Mouse (Mus musculus) embryo, embryonic 10 days (tissue): ENCODE data around the gene Dock9.
"Not testable (repeated sequence)": the region's sequence is repeated elsewhere in the genome, so short reads cannot be mapped to it uniquely, and the experiment has no call there.

Experiments used
- DNase-seq: peaks from one replicate; pipeline ENCODE4 v3.0.0-alpha.2; 2015; ENCODE audit warnings: low spot score

Gene Dock9

DNA sequence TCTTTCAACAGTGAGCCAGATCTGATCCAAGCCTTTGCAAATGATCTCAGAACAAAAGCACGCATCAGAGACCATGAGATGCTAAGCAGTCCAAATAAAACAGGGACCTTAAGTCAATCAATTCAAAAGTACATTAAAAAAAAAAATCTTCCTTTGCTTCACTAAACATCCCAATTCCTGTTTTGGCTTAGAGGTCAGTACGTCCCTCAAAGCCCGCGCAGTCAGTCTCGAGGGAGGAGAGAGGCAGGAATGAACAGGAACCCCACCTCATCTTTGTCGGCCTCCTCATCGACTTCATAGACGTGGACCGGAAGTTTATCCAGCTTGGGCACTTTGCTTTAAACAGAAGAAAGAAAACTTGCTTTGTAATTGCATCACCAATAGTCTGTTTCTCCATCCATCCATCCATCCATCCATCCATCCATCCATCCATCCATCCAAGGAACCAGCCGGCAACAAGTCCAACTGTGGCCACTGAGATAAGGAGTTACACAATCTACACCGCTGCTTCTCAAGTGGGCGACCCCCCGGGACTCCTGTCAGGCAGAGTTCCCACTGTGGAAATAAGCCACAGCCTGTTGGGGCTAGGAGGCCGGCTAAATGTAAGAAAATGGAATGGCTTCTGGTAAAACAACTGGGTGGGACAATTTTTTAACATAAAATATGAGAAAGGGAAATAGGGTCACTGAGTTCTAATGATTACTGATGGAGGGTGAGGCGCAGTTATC, 137.3 kb downstream of the Dock9 start:
- no peak for DNase-seq

DNA sequence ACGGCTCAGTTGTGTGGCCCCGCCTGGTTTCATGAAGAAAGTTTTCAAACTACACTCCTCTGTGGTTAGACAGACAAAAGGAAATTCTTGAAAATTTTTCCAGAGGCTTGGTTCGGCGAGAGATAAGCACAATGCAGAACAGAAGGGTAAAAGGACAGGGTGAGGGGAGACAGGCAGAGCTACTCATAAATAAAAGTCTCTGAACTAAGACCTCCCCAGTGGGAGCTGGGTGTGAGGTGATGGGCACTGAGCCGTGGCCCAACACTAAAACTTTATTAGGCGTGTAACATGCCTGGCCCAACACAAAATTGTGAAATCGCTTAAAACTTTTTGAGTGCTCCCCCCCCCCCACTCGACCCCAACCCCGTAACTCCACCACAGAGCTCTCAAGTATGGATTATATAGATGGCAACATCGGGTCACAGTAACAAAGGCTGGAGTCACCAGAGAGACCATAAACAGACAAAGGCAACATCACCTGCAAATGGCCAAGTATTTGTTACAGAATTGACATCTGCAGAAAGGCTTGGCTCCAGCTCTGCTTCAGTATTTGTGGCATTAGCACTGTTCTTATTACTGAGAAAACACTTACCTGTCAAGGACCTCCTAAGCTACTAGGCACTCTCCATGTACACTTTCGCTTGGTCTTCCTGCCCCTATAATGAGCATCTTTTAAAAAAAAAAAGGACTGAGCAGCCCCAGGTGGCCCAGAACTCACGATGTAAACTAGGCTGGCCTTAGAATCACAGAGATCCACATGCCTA, 138.4 kb downstream of the Dock9 start:
- DNase-seq = no peak

DNA sequence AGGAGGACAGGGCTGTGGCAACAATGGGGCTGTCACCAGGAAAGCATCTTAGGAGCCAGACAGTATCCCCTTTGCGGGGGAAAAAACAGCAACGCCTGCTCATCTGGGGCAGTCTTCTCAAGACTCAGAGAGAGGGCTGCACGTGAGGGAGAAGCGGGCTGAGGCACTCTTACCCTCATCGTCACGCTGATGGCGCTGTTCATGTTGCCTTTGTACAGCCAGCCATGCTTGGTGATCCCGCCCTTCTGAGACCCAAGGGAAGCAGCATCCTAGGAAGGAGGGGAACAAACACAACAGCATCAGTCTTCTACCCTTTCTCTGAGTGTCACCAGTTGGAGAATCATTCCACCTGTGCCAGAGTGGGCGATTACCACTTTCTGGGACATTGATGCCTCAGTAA, 139.1 kb downstream of the Dock9 start:
- DNase-seq = no peak

DNA sequence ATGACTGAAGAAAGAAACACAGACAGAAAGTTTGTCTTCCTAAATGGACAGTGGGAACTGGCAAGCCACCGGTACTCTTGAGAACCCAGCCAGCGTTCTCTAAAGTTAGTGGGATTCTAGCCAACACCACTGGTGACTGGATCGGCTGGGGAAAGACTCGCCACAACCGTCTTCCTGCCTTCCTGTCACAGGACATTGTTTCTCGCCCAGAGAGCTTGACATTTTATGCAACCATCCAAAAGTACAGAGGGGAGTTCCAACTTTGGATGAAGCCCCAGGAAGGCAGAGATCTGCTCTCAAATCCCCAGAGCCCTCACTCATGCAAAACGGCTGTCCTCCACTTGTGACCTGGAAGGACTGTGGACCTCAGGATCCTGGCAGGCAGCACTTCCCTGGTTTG, 140.0 kb downstream of the Dock9 start:
- DNase-seq = no peak

DNA sequence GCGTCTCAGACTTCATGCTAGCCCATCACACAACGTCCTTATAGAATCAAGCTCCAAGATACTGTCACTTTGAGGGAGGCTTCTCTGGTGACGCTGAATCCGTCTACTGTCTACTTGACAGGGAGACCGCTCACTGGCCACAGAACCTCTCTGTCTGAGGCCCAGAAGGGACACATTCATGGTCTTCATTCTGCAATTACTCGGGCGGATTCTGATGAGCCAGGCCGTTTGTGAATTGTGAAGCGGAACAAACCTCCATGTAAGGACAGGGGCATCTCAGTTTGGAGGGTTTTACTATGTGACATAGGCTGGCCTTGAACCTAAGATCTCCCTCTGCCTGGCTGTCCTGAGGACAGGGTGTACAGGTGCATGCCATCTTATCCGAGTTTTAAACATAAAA, 140.7 kb downstream of the Dock9 start:
- DNase-seq = no peak

DNA sequence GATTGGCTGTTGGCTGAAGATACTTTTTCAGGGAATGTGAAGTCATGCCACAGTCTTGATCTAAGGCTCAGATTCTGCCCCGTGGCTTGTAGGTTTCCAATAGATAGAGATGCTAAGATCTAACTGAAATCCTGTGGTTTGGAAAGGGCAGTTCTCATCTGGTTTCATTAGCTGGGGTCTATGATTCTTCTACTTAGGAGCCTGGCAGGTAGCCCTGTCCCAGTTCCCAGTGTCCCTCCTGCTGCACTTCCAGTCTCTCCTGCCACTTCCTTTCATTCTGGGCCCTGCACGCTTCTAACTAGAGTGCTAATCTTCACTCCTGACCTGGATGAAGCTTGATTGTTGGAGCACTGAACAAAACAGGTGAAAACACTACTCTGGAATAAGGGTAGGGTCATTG, 142.7 kb downstream of the Dock9 start:
- no peak for DNase-seq

DNA sequence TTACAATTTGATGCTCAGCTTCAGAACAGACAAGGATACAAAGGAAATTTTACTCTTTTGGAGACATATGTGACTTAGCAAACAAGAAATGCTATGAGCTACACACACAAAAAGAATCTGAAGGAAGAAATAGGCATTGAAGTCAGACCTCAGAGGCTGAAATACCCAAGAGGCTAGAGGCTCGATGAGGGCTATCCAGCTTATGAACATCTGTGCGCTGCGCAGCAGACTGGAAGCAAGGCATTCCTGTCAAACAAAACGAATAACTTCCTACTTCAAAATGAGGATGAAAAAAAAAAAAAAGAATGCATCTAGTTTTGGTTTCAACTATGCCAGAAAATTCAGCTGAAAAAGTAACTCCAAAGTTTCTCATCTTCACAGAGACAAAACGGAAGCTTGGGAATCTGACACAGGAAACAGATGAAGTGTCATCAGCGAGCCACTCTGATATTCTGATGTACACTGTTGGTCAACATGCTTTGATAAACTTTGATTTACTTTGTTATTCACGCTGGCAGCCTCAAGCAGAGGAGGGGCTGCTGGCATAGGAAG, 143.1 kb downstream of the Dock9 start:
- DNase-seq = no peak

DNA sequence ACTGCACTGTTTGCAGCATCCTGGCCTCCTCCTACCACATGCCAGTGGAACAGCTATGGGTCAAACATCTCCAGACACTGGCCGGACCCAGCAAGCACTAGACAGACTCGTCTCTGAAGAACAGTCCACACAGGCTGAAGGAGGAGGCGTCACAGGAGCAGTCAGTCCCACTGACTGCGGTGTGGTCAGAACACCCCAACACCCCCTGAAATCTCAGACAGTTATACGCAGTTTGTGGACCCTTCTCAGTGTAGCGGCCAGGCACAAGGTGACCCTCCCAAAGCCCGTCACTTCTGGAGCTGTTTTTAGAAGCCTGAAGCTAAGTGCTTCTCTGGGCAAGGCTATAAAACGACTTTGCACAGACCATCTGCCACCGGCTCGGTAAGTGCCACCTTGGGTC, 143.9 kb downstream of the Dock9 start:
- no peak for DNase-seq

DNA sequence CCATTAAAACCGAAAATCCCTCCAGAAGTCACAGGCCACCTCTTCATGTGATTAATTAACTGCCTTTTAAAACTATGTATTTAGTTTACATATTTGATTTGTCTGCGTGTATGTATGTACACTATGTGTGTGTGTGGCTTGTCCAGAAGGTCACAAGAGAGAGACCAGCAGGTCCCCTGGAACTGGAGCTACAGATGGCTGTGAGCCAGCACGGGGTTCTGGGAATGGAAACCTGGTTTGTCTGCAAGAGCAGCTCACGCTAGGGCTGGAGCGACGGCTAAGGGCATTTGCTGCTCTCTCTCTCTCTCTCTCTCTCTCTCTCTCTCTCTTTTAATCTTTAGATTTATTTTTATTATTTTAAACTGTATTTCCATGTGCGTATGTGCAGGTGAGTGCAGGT, 144.4 kb downstream of the Dock9 start:
- DNase-seq = no peak

DNA sequence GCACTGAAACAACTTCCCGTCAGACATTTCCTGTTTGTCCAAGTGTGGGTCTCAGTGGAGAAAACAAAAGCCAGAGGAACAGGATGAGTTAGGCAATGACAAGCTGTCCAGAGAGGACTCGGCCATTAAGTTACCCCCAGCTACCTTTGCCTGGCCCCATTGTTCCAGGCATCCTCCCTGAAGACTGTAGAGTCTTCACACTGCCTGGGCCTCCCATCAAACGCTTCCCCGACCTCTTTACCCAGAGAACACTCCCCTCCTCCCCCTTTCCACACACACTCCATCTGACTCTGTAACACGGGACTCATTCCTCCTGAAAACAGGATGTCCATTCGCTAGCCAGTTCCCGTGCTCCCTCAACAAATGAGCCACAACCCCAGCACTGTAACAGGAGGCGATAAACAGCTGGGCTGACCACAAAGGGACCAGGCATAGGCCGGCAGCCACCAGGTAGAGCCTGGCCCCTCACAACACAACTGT, 149.0 kb downstream of the Dock9 start:
- DNase-seq = peak; percentile 41

DNA sequence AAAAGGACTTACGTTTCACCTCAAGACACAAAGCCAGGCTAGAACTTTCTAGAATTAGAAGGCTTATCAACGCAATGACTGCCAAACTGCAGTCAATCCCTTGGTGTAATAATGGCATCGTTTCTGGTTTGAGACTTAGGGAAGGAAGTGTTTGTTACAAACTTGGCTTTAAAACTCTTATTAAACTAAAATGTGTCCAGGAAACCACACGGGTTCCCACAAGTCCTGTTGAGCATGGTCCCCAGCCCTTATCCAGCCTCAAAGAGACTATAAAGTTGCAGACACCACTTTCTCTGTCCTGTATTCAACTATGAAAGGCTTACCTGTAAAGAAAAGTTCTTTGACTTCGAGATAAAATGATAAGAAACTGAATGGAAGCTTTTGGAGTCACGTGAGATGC, 149.9 kb downstream of the Dock9 start:
- no peak for DNase-seq

DNA sequence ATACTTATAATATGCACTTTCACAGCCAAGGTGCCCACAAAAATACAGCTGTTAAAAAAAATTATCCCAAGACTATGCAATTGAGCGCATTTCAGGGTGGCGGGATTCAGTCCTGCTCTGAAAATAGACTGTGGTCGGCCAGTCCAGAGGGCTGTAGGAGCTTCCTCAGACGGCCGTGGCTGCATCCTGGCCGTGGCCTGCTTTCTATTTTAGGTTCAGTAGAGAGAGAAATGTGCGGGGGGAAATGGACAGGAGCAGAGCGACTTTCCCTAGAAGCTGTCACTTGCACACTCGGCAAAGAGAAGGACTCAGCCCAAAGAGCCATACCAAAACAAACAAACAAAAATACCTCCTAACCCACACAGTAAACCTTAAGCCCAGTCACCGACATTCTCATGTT, 151.0 kb downstream of the Dock9 start:
- DNase-seq = no peak

DNA sequence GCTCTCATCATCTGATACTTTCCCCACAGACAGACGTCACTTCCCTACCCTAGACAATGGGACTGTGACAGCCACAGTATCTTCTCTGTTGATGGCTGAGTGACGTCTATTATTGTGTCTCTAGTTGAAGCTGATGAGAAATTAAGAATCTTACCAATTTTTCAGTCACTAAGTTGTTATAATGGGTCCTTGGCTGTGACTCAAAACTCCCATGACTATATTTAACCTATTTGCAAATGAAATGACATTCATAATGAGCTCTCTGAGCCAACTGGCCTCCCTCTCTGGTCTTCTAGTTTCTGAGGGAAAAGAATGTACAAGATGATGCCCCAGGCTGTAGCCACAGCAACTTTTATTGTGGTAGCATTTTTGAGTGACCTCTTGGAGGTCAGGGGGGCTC, 153.3 kb downstream of the Dock9 start:
- DNase-seq = no peak

DNA sequence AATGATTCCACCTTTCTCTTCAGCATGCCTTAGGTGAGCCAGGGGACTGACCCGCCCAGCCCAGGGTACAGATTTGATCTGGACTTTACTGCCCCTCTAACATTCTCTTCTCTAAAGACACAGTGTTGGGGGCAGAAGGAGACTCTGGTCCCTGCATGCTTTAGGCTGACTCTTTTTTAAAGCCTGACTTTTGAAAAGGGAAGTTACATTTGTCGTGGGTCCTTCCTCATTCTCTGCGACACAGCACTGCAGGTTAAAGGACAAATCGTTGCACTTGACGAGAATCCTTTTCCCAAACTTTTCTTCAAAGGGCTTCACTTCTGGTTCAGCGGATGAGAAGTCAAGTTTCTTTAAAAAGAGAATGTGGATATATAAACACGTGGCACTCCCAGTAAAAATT, 156.4 kb downstream of the Dock9 start:
- DNase-seq = no peak

DNA sequence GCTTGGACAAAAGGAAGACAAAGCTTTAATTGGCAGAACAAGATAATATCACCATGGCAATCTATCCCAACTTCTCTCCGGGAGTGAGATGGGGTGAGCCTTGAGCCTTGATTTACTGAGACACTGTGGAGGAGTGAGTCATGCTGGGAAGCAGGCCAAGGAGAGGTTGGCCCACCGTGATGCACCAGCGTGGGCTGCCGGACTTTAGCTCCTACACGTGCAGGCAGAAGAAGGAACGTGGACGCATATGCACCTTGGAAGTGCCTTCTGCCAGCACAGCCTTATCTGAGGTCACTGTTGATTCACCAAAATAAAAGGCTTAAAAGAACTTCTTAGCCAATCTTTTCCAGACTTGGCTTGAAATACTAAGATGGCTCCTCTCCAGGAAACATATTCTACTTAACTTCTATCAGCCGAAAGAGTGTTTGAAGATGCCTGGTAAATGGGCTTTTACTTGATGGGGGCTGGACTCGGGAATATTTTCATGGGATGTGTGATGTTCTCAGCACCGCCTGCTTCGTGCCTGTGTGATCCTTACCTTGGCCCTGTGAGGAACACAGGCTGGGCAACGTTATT, 160.6 kb downstream of the Dock9 start:
- DNase-seq = no peak

DNA sequence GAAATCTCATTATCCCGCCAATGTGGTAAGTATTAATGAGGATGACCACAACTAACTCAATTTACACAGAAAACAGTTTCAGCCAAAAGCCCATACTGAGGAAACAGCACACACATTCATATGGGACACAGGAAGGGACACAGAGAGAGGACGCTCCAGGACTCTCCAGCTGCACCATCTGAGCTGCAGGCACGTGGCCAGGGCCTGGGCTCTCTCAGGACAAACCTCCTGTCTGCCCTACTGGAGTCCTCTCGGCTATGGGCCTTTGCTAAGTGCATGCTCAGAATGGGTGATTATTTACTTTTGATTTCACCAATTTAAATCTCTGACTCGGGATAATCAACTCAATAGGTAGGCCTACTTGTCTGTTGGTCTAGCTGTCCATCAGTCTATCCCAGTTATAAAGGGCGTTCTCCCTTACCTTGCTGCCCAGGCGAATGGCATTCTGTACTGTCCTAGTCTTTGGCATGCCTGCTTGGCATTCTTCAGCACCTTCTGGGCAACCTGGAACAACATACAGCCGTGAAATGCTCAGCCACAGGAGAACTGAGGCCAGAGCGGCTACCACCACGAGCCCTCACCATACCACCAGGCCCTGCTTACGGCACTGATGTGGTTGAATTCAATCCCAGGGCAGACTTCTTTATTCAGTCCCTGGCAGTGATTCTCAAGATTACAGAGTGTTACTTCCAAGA, 162.8 kb downstream of the Dock9 start:
- no peak for DNase-seq

DNA sequence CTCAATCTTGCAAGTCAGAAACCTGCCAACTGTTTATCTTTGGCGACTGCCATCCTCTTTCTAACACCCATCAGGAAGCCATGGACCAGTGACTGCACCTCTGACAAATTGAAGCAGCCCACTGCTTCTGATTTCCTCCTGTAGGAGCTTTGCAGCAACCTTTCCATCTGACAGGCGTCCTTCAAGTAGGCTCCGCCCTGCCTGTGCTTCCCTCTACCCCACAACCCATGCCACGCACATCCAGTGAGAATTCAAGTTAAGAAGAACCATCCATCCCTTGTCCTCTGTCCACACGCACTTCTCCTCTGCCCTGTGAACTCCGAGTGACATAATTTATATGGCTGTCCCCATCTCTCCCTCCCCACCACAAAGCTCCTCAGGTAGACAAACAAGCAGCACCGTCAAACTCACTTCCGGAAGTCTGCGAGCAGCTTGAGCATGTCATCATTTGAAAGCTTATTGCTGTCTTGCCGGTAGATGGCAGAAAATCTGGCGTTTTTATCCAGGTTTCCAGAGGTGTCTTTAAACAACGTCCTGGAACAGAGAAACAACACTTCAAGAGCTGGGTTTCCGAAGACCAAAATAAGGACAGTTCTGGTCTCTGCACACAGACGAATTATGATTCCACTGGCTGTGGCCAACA, 163.4 kb downstream of the Dock9 start:
- DNase-seq = no peak

DNA sequence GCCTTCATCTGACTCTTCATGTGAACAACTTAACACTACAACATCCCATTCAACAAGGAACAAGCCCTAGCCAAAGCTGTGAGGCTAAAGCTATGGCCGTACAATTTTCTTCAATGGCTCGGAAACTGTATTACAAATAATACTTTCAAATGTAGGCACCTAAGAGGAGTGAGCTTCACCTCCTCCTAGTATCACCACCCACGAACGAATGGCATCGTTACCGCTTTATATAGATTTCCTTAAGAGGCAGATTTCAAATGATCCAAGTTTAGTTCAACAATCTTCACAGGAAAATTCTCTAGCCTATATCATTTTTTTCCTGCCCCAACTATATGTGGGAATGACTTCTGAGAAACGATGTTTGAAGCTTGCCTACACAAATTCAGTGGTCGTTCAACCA, 165.7 kb downstream of the Dock9 start:
- DNase-seq = no peak

DNA sequence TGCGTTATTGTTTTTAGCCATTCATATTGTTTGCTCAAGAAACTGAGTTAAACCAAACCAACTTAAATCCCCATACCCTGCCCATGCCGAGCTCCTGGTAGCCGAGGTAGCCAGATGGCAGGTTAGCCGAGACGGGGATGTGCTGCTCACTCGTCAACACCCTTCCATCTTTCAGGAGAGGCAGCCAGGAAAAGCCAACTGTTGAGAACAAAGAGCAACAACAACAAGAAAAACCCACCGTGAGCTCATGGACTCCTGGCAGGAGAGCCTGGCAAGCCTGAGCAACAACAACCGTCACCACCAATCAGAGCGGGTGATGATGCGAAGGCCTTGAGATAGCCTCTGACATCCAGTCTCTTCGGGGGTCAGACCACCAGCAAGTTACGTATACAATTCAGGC, 170.9 kb downstream of the Dock9 start:
- DNase-seq = no peak

DNA sequence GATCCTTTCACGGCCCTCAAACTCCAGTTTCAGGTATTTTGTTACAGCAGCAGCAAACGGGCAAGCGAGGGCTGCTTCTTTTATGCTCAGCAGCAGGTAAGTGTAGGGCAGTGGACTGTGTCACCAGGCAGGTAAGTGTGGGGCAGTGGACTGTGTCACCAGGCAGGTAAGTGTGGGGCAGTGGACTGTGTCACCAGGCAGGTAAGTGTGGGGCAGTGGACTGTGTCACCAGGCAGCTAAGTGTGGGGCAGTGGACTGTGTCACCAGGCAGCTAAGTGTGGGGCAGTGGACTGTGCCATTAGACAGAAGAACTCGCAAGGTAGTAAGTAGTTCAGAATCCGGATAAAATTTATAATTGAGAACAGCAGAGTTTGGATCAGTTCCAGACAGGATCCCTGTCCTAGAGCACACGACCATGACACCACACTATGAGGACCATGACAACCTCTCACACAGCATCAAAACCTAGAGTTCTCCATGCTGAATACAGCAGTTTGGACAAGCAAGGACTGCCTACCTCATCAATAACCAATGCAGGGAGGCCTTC, 173.6 kb downstream of the Dock9 start:
- not testable (repeated sequence) for DNase-seq

DNA sequence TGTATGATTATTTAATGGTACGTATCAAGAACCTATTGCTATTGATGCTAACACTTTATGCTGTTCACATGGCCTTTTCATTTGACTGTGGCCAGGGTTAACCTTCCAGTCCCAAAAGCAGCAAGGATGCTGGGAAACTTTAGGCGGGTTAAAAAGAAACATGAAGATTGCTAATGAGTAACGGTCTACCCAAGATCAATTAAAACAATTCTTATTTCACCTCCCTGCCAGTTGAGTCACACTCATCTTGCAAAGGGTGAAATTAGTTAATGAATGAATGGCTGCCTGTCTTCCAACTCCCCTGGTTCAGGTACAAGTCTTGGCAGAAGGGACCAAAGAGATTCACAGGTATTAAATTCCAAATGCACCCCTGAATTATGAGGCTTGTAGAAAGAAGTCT, 175.8 kb downstream of the Dock9 start:
- no peak for DNase-seq

DNA sequence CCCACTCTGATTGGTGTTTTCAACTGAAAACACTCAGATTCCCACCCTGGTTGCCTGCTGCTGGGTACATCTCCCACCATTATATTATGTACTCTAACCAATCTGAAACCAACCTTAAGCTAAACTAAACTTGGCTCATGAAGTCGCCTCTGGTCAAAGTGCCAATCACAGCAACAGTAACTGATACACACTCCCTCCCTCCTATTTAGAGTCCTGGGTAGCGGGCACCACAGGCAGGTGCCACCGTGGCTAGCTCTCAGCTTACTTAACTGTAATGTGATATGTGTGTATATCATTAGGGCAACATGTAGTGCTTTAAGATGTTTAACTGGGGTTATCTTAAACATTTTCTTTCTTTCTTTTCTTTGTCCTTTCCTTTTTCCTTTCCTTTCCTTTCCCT, 177.1 kb downstream of the Dock9 start:
- no peak for DNase-seq
